Mouse (Mus musculus) CH12.LX (cell line): ENCODE data around the gene Rpl3. TPM values are rescaled to one million over a fixed set of nuclear protein-coding genes. Genes with fewer than 3 reads are reported as not detected.

Experiments
- DNase-seq: peaks from one replicate; pipeline ENCODE4 v3.0.0-alpha.2; 2013; ENCODE audit errors: extremely low read depth
- H3K27ac ChIP-seq: 2 replicates; pipeline ENCODE4 v1.5.1; 2012; ENCODE audit warnings: low read depth, mild to moderate bottlenecking, control low read depth, moderate library complexity; ENCODE audit not compliant: insufficient read depth
- H3K27me3 ChIP-seq: replicated peaks from 2 replicates; pipeline ENCODE3; 2012; ENCODE audit warnings: inconsistent platforms
- H3K36me3 ChIP-seq, 2 experiments: replicated peaks in 1 of 2; 2 replicates each; pipeline versions ENCODE3 to v1.6.1; 2012; ENCODE audit warnings: inconsistent platforms in 1 of 2, low read length in 1 of 2, mild to moderate bottlenecking in 1 of 2, mixed read lengths in 1 of 2, moderate library complexity in 1 of 2; ENCODE audit not compliant: control insufficient read depth in 1 of 2, insufficient read depth in 1 of 2
- H3K4me1 ChIP-seq, 2 experiments: 2 replicates each; pipeline ENCODE4 v1.6.1; 2012; ENCODE audit warnings: inconsistent platforms in 1 of 2, moderate library complexity in 1 of 2; ENCODE audit not compliant: insufficient read depth in 2 of 2, control insufficient read depth in 1 of 2
- H3K4me2 ChIP-seq: 2 replicates; pipeline ENCODE4 v1.6.1; 2012; ENCODE audit warnings: low read depth, mild to moderate bottlenecking, control low read depth; ENCODE audit not compliant: poor library complexity, insufficient read depth, severe bottlenecking
- H3K4me3 ChIP-seq, 3 experiments: fragments of 150-350 bp in 1 of 3; sonication (generic) in 1 of 3; replicated peaks in 1 of 3; 2 replicates each; pipeline versions ENCODE3 to v1.5.1; 2011 to 2012; ENCODE audit warnings: low read depth in 2 of 3, low read length in 2 of 3, mild to moderate bottlenecking in 2 of 3, moderate library complexity in 2 of 3, control low read depth in 1 of 3, improper control_type of control experiment in 1 of 3, inconsistent platforms in 1 of 3, mixed read lengths in 1 of 3; ENCODE audit not compliant: poor library complexity in 1 of 3
- H3K79me2 ChIP-seq: replicated peaks from 2 replicates; pipeline ENCODE4 v1.6.1; 2012; ENCODE audit warnings: mild to moderate bottlenecking, moderate library complexity; ENCODE audit not compliant: control insufficient read depth, poor library complexity, insufficient read depth, severe bottlenecking; ENCODE audit errors: extremely low read depth
- H3K9ac ChIP-seq: 2 replicates; pipeline ENCODE4 v1.6.1; 2012; ENCODE audit warnings: low read depth, mild to moderate bottlenecking, control low read depth, moderate library complexity; ENCODE audit not compliant: insufficient read depth
- H3K9me3 ChIP-seq: replicated peaks from 2 replicates; pipeline ENCODE3; 2012; ENCODE audit warnings: low read length, inconsistent platforms, mixed read lengths
- CHD1 ChIP-seq: IDR thresholded peaks from 2 replicates; pipeline ENCODE4 v1.6.1; 2012; ENCODE audit warnings: low read depth, low read length, improper control_type of control experiment, inconsistent platforms
- CTCF ChIP-seq, 2 experiments: IDR thresholded peaks in 1 of 2; conservative IDR thresholded peaks in 1 of 2; 2 replicates each; pipeline ENCODE4 v1.5.1; 2011 to 2012; ENCODE audit warnings: low read depth in 2 of 2, low read length in 2 of 2, improper control_type of control experiment in 1 of 2, inconsistent platforms in 1 of 2, mild to moderate bottlenecking in 1 of 2, moderate library complexity in 1 of 2
- ELF1 ChIP-seq: IDR thresholded peaks from 2 replicates; pipeline ENCODE4 v1.6.1; 2014; ENCODE audit warnings: low read depth, mild to moderate bottlenecking, inconsistent platforms, low read length, improper control_type of control experiment
- EP300 ChIP-seq: IDR thresholded peaks from 2 replicates; pipeline ENCODE4 v1.6.1; 2011; ENCODE audit warnings: low read length, improper control_type of control experiment
- HCFC1 ChIP-seq: IDR thresholded peaks from 2 replicates; pipeline ENCODE4 v1.6.1; 2012; ENCODE audit warnings: low read depth, mild to moderate bottlenecking, inconsistent platforms, low read length, improper control_type of control experiment
- IRF4 ChIP-seq: IDR thresholded peaks from 2 replicates; pipeline ENCODE4 v1.6.1; 2014; ENCODE audit warnings: low read depth, mild to moderate bottlenecking, inconsistent platforms, low read length, improper control_type of control experiment
- JUN ChIP-seq: IDR thresholded peaks from 2 replicates; pipeline ENCODE4 v1.6.1; 2011; ENCODE audit warnings: low read depth, mild to moderate bottlenecking, low read length, improper control_type of control experiment, moderate library complexity; ENCODE audit not compliant: insufficient read depth
- JUND ChIP-seq: conservative IDR thresholded peaks from 2 replicates; pipeline ENCODE4 v1.6.1; 2011; ENCODE audit warnings: low read depth, low read length, improper control_type of control experiment
- MAFK ChIP-seq: IDR thresholded peaks from 2 replicates; pipeline ENCODE4 v1.6.1; 2011; ENCODE audit warnings: low read length, improper control_type of control experiment; ENCODE audit not compliant: insufficient replicate concordance
- MAX ChIP-seq: IDR thresholded peaks from 2 replicates; pipeline ENCODE4 v1.6.1; 2011; ENCODE audit warnings: low read length, improper control_type of control experiment
- MAZ ChIP-seq: IDR thresholded peaks from 2 replicates; pipeline ENCODE4 v1.6.1; 2012; ENCODE audit warnings: low read depth, mild to moderate bottlenecking, inconsistent platforms, low read length, improper control_type of control experiment, moderate library complexity
- MXI1 ChIP-seq: IDR thresholded peaks from 2 replicates; pipeline ENCODE4 v1.6.1; 2011; ENCODE audit warnings: mild to moderate bottlenecking, low read depth, low read length, improper control_type of control experiment
- PAX5 ChIP-seq: IDR thresholded peaks from 2 replicates; pipeline ENCODE4 v1.6.1; 2012; ENCODE audit warnings: low read length, inconsistent platforms, mixed read lengths
- POLR2A ChIP-seq: IDR thresholded peaks from 2 replicates; pipeline ENCODE4 v1.6.1; 2011; ENCODE audit warnings: low read depth, mild to moderate bottlenecking, improper control_type of control experiment, low read length
- POLR2AphosphoS2 ChIP-seq: IDR thresholded peaks from 2 replicates; pipeline ENCODE4 v1.6.1; 2011; ENCODE audit warnings: low read depth, low read length, improper control_type of control experiment
- RAD21 ChIP-seq: IDR thresholded peaks from 2 replicates; pipeline ENCODE4 v1.6.1; 2011; ENCODE audit warnings: low read depth, mild to moderate bottlenecking, low read length, improper control_type of control experiment, moderate library complexity
- RCOR1 ChIP-seq: conservative IDR thresholded peaks from 2 replicates; pipeline ENCODE4 v1.6.1; 2012; ENCODE audit warnings: low read depth, mild to moderate bottlenecking, inconsistent platforms, low read length, improper control_type of control experiment
- SMC3 ChIP-seq: IDR thresholded peaks from 2 replicates; pipeline ENCODE4 v1.6.1; 2011; ENCODE audit warnings: low read depth, low read length, improper control_type of control experiment
- TBP ChIP-seq: conservative IDR thresholded peaks from 2 replicates; pipeline ENCODE4 v1.6.1; 2011; ENCODE audit warnings: low read depth, low read length, improper control_type of control experiment
- UBTF ChIP-seq: IDR thresholded peaks from 2 replicates; pipeline ENCODE4 v1.6.1; 2012; ENCODE audit warnings: low read depth, mild to moderate bottlenecking, inconsistent platforms, low read length, improper control_type of control experiment, moderate library complexity
- USF2 ChIP-seq: conservative IDR thresholded peaks from 2 replicates; pipeline ENCODE4 v1.6.1; 2011; ENCODE audit warnings: low read depth, low read length, improper control_type of control experiment
- ZC3H11A ChIP-seq: IDR thresholded peaks from 2 replicates; pipeline ENCODE4 v1.6.1; 2012; ENCODE audit warnings: low read depth, mild to moderate bottlenecking, inconsistent platforms, low read length, improper control_type of control experiment
- ZKSCAN1 ChIP-seq: IDR thresholded peaks from 2 replicates; pipeline ENCODE4 v1.6.1; 2012; ENCODE audit warnings: low read depth, inconsistent platforms, low read length, improper control_type of control experiment, borderline replicate concordance
- ZNF384 ChIP-seq: IDR thresholded peaks from 2 replicates; pipeline ENCODE4 v1.6.1; 2012; ENCODE audit warnings: low read depth, low read length, improper control_type of control experiment, inconsistent platforms
- dilution Hi-C: fragments of 300-500 bp; cut with MboI; formaldehyde crosslinking; loops from 2 replicates; pipeline ENCODE4 v1.14.3; 2020; ENCODE audit warnings: low sequenced_read_pairs; ENCODE audit not compliant: extremely low pct_unique_long_range_greater_than_20kb, extremely low pct_ligation_motif_present
- in situ Hi-C: fragments of 300-500 bp; cut with MboI; formaldehyde crosslinking; loops from 3 replicates; pipeline ENCODE4 v1.14.3; 2019; ENCODE audit warnings: low sequenced_read_pairs, low pct_ligation_motif_present, low pct_unique_long_range_greater_than_20kb, mixed read lengths
- polyA plus RNA-seq: library from polyadenylated mRNA; unstranded; fragments of >175 nt; gene quantifications from 2 replicates; pipeline ENCODE4 v1.2.1, GENCODE M21; 2012; ENCODE audit warnings: low read depth; ENCODE audit not compliant: insufficient read length
- total RNA-seq, 2 experiments: library from RNA; depleted of rRNA; stranded (reverse); fragments of 300-350 nt in 1 of 2; fragments of >200 nt in 1 of 2; gene quantifications; 2 replicates each; pipeline ENCODE4 v1.2.3; 2012 to 2014

Rpl3 gene
- total and polyA plus RNA-seq, 3 experiments, result 2,198 to 3,819 (median 2,592) TPM

DNA sequence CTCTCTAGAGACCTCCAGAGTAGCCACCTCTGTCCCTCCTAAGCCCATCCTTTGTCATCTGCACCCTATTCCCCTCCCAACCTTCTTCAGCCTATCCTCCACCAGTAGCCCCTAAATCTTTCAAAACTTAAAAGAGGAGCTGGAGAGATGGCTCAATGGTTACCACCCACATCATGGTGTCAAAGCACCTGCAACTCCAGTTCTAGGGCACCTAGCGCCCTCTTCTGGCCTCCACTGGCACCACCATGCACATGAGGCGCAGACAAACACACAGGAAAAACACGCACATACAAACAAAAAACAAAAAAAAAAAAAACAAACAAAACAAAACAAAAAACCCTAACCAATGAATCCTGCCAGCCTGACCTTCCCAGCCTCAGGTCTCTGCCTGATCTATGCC is 25.1 kb downstream of the Rpl3 start:
- TF ChIP-seq CTCF (conservative IDR thresholded peaks at IDR 0.05 in 1 of 2, IDR thresholded peaks at IDR 0.05 in 1 of 2; ENCODE audit: low read depth in 2 of 2, low read length in 2 of 2) (peak; percentile 28 to 69; a peak in 3 of 4 replicates), UBTF (no peak), MXI1 (no peak), MAZ (no peak), PAX5 (no peak), RAD21 (peak; percentile 68), SMC3 (peak; percentile 69), ZNF384 (no peak), ZKSCAN1 (no peak), JUN (no peak), POLR2AphosphoS2 (no peak)
- H3K9ac ChIP-seq, result no peak overlapping the region
- no peak overlapping the region for H3K4me2 ChIP-seq
- no peaks in the 10 kb centered on the region for H3K79me2 ChIP-seq
- H3K4me3 ChIP-seq, result no peak overlapping the region
- H3K36me3 ChIP-seq, result no peaks in the 10 kb centered on the region
- H3K27ac ChIP-seq, result no peak overlapping the region
- peaks cover 30 to 48% of the 10 kb centered on the region in 2 experiments for H3K4me1 ChIP-seq
- dilution Hi-C loops (no loop called here), in situ Hi-C loops (no loop called here)
- DNase-seq, result no peak
- peaks cover 3% of the 10 kb centered on the region for H3K27me3 ChIP-seq
- H3K9me3 ChIP-seq, result no peaks in the 10 kb centered on the region

DNA sequence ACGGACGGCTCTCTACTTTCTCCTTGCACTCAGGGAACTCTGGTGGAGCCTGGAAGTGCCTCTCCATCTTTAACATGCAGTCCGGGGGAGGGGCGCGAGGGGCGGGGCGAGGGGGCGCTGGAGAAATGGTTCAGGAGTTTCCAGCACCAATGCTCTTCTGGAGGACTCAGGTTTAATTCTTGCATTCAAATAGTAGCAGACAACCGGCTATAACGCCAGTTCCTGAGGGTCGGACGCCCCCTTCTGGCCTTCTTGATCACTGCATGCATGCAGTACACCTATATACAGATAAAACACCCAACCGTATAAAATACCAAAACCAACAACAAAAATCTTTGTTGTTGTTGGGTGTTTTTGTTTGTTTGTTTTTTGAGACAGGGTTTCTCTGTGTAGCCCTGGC is 26.3 kb downstream of the Rpl3 start:
- Histone ChIP-seq H3K79me2 (no peaks in the 10 kb centered on the region), H3K36me3 (no peaks in the 10 kb centered on the region), H3K9me3 (no peaks in the 10 kb centered on the region), H3K4me1 (peaks cover 29 to 51% of the 10 kb centered on the region in 2 experiments), H3K4me2 (no peak overlapping the region), H3K27me3 (peaks cover 3% of the 10 kb centered on the region), H3K4me3 (no peak overlapping the region), H3K9ac (no peak overlapping the region), H3K27ac (no peak overlapping the region)
- in situ Hi-C loops (no loop called here), dilution Hi-C loops (no loop called here)
- DNase-seq, result no peak
- TF ChIP-seq MXI1, result no peak
- TF ChIP-seq POLR2A, result no peak
- no peak for TF ChIP-seq ZKSCAN1
- no peak for TF ChIP-seq ELF1
- no peak for TF ChIP-seq IRF4
- no peak for TF ChIP-seq RCOR1
- TF ChIP-seq USF2, result no peak
- no peak for TF ChIP-seq CHD1
- TF ChIP-seq RAD21, result peak; percentile 65
- TF ChIP-seq HCFC1, result no peak
- TF ChIP-seq MAZ, result no peak
- no peak for TF ChIP-seq TBP
- TF ChIP-seq MAFK, result no peak
- TF ChIP-seq SMC3, result peak; percentile 75
- peak; percentile 51 to 71; a peak in 3 of 4 replicates for TF ChIP-seq CTCF (conservative IDR thresholded peaks at IDR 0.05 in 1 of 2, IDR thresholded peaks at IDR 0.05 in 1 of 2; ENCODE audit: low read depth in 2 of 2, low read length in 2 of 2)
- no peak for TF ChIP-seq EP300
- TF ChIP-seq ZC3H11A, result peak; percentile 23; the same call in 1 of the 2 replicates
- TF ChIP-seq POLR2AphosphoS2, result no peak
- TF ChIP-seq JUND, result no peak
- no peak for TF ChIP-seq MAX
